Comparison of ENCODE assay signal across 15 mouse cellular contexts in the genomic region with DNA sequence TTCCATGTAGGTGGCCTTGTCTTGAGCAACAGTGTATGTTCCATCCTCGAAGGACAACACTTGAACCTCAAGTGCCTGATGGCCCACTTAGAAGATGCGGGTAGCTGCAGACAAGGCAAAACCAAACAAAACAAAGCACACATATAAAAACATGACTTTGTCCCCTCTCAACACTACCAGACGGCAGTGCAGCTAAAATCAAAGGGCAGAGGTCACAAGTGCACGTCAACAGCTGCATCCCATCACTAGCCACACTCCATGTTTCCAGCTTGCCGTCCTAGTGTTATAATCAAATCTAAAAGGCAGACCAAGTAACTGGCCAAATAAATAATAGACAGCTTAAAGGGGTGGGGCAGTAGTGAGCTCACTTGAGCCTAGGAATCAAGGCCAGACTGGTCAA. TPM values are rescaled to one million over a fixed set of nuclear protein-coding genes. Genes with fewer than 3 reads are reported as not detected.
DNase-seq lines count a peak whose midpoint lies in the region; ATAC-seq and TF ChIP-seq lines count a peak whose summit lies in the region.
"Had no signal": no experiment of that assay in that cellular context is flagged by ENCODE, and none has a peak within 500 bp of the region (broad histone marks: within the 10 kb centered on the region; RNA-seq: fewer than 3 reads in every experiment).

No protein-coding gene starts in this region.

- no peak overlapping the region for H3K9ac ChIP-seq in kidney, embryonic 14.5 days (ENCODE audit: low read depth, low read length)
- no peak overlapping the region for H3K9ac ChIP-seq in limb, embryonic 11.5 days (ENCODE audit: low read length)
- no peak overlapping the region for H3K9ac ChIP-seq in midbrain, embryonic 13.5 days (replicated peaks)
- H3K9ac ChIP-seq: forebrain, postnatal 0 days; hindbrain, embryonic 12.5 days; liver, embryonic 15.5 days; midbrain, embryonic 15.5 days; neural tube, embryonic 12.5 days; stomach, embryonic 15.5 days had no signal

- H3K4me2 ChIP-seq in kidney, embryonic 14.5 days (replicated peaks; ENCODE audit: low read depth, low read length): no peak overlapping the region
- H3K4me2 ChIP-seq in limb, embryonic 11.5 days (ENCODE audit: low read depth, severe bottlenecking): no peak overlapping the region
- H3K4me2 ChIP-seq in midbrain, embryonic 13.5 days (replicated peaks): no peak overlapping the region
- H3K4me2 ChIP-seq: hindbrain, embryonic 12.5 days; liver, embryonic 15.5 days; midbrain, embryonic 15.5 days; neural tube, embryonic 12.5 days; stomach, embryonic 15.5 days had no signal

- ATAC-seq in kidney, embryonic 14.5 days (ENCODE audit: low FRiP score, low TSS enrichment): no peak
- ATAC-seq in limb, embryonic 11.5 days (ENCODE audit: insufficient number of reproducible peaks, low FRiP score, low TSS enrichment, low read depth): no peak
- ATAC-seq in midbrain, embryonic 13.5 days: no peak
- ATAC-seq: forebrain, postnatal 0 days; midbrain, embryonic 15.5 days had no signal

- no peaks in the 10 kb centered on the region for H3K4me1 ChIP-seq in kidney, embryonic 14.5 days (ENCODE audit: control insufficient read depth, insufficient read depth, low read length)
- no peaks in the 10 kb centered on the region for H3K4me1 ChIP-seq in kidney, adult 2 months (ENCODE audit: control insufficient read depth, insufficient read depth, low read length)
- peaks cover 12% of the 10 kb centered on the region for H3K4me1 ChIP-seq in limb, embryonic 11.5 days (ENCODE audit: control insufficient read depth, insufficient read depth, low read length)
- H3K4me1 ChIP-seq in midbrain, embryonic 13.5 days (replicated peaks): no peaks in the 10 kb centered on the region
- H3K4me1 ChIP-seq: liver, embryonic 15.5 days; midbrain, embryonic 15.5 days; stomach, embryonic 15.5 days had no signal

- TF ChIP-seq POLR2A in kidney, adult 2 months (IDR thresholded peaks at IDR 0.05; ENCODE audit: low read depth, low read length): no peak

- H3K36me3 ChIP-seq in kidney, embryonic 14.5 days (ENCODE audit: control insufficient read depth, insufficient read depth, low read length): peaks cover 15% of the 10 kb centered on the region; the same call in 1 of the 2 replicates
- no peaks in the 10 kb centered on the region for H3K36me3 ChIP-seq in kidney, adult 2 months (ENCODE audit: control insufficient read depth, insufficient read depth, low read length)
- H3K36me3 ChIP-seq in limb, embryonic 11.5 days (ENCODE audit: control insufficient read depth, insufficient read depth, low read length): no peaks in the 10 kb centered on the region
- H3K36me3 ChIP-seq in midbrain, embryonic 13.5 days: peaks cover 35% of the 10 kb centered on the region
- H3K36me3 ChIP-seq: stomach, embryonic 15.5 days had no signal

- H3K27ac ChIP-seq in kidney, embryonic 14.5 days (ENCODE audit: low read depth, low read length): no peak overlapping the region
- no peak overlapping the region for H3K27ac ChIP-seq in kidney, adult 2 months (ENCODE audit: insufficient read depth, low read depth, low read length)
- no peak overlapping the region for H3K27ac ChIP-seq in limb, embryonic 11.5 days (replicated peaks; ENCODE audit: low read depth, low read length)
- H3K27ac ChIP-seq in midbrain, embryonic 13.5 days: no peak overlapping the region
- H3K27ac ChIP-seq: hindbrain, embryonic 12.5 days; liver, embryonic 15.5 days; midbrain, embryonic 15.5 days; neural tube, embryonic 12.5 days; stomach, embryonic 15.5 days had no signal

- no peak for TF ChIP-seq CTCF in kidney, adult 2 months (conservative IDR thresholded peaks at IDR 0.05; ENCODE audit: insufficient read depth, insufficient read length, low read depth, low read length)

- peak; percentile 19 for DNase-seq in kidney, adult 11 months
- DNase-seq in kidney, adult 2 months: peak; percentile 47
- DNase-seq in limb, embryonic 11.5 days (ENCODE audit: low spot score): peak; percentile 49
- DNase-seq in lung, postnatal 4 days: peak; percentile 78 to 90
- DNase-seq in layer of hippocampus, postnatal 10 days (ENCODE audit: low spot score in 2 of 2): no peak
- no peak for DNase-seq in gastrocnemius, postnatal 10 days
- DNase-seq: cerebellum, postnatal 10 days; forebrain, postnatal 0 days had no signal

- no peaks in the 10 kb centered on the region for H3K27me3 ChIP-seq in kidney, embryonic 14.5 days (ENCODE audit: control insufficient read depth, insufficient read depth, low read length)
- no peaks in the 10 kb centered on the region for H3K27me3 ChIP-seq in kidney, adult 2 months (replicated peaks; ENCODE audit: control insufficient read depth, insufficient read depth, low read length)
- H3K27me3 ChIP-seq in limb, embryonic 11.5 days (ENCODE audit: control insufficient read depth, insufficient read depth, low read length): no peaks in the 10 kb centered on the region
- no peaks in the 10 kb centered on the region for H3K27me3 ChIP-seq in midbrain, embryonic 13.5 days
- H3K27me3 ChIP-seq: hindbrain, embryonic 12.5 days; liver, embryonic 15.5 days; midbrain, embryonic 15.5 days; neural tube, embryonic 12.5 days; stomach, embryonic 15.5 days had no signal

- 31% methylated on average over 5 of the region's 5 CpGs for WGBS in kidney, embryonic 14.5 days
- 65% methylated on average over 5 of the region's 5 CpGs for WGBS in kidney, adult 2 months
- WGBS in limb, embryonic 11.5 days: 24% methylated on average over 5 of the region's 5 CpGs
- 78% methylated on average over 5 of the region's 5 CpGs for WGBS in midbrain, embryonic 13.5 days

- no peak overlapping the region for H3K4me3 ChIP-seq in kidney, embryonic 14.5 days (ENCODE audit: low read length)
- no peak overlapping the region for H3K4me3 ChIP-seq in kidney, adult 2 months (ENCODE audit: insufficient read depth, low read depth, low read length)
- no peak overlapping the region for H3K4me3 ChIP-seq in limb, embryonic 11.5 days (ENCODE audit: low read depth, low read length)
- no peak overlapping the region for H3K4me3 ChIP-seq in midbrain, embryonic 13.5 days (replicated peaks)
- H3K4me3 ChIP-seq: hindbrain, embryonic 12.5 days; liver, embryonic 15.5 days; midbrain, embryonic 15.5 days; neural tube, embryonic 12.5 days; stomach, embryonic 15.5 days had no signal

- no peaks in the 10 kb centered on the region for H3K9me3 ChIP-seq in kidney, embryonic 14.5 days (ENCODE audit: control insufficient read depth, low read length)
- H3K9me3 ChIP-seq in limb, embryonic 11.5 days (ENCODE audit: control insufficient read depth, low read length): no peaks in the 10 kb centered on the region
- no peaks in the 10 kb centered on the region for H3K9me3 ChIP-seq in midbrain, embryonic 13.5 days
- H3K9me3 ChIP-seq: hindbrain, embryonic 12.5 days; liver, embryonic 15.5 days; midbrain, embryonic 15.5 days; neural tube, embryonic 12.5 days; stomach, embryonic 15.5 days had no signal

RNA-seq across cellular contexts. Expression of a gene that starts 50.3 kb away (rescaled TPM):
- polyA plus RNA-seq in kidney, embryonic 14.5 days (2014; fragmentation: Nextera tagmentation; extraction: Ambion mirVana): 16.0 and 28.6 TPM in 2 replicates
- polyA plus RNA-seq in kidney, adult 2 months (2012; rRNA removed): 16.8 and 18.0 TPM in 2 replicates
- polyA plus RNA-seq in limb, embryonic 11.5 days (2014; fragmentation: Nextera tagmentation; extraction: Ambion mirVana): 16.2 and 19.4 TPM in 2 replicates
- 10 to 100 TPM; 21.8 to 22.6 TPM for total RNA-seq in layer of hippocampus, postnatal 10 days (2021)
- total RNA-seq in gastrocnemius, postnatal 10 days (2021): 1 to 10 TPM; 8.8 to 9.8 TPM
- 8.5 and 8.8 TPM in 2 replicates for polyA plus RNA-seq in midbrain, embryonic 13.5 days (2015; fragmentation: Nextera tagmentation; extraction: Ambion mirVana)

Comparison
In these comparisons a context has a peak if more than half of its experiments do, and no peak if none do; other contexts are left out.
1. DNase-seq: peak in kidney, adult 11 months (single experiment), kidney, adult 2 months (single experiment), limb, embryonic 11.5 days (single experiment) and lung, postnatal 4 days (2 of 2); none in layer of hippocampus, postnatal 10 days (0 of 2) and gastrocnemius, postnatal 10 days (single experiment).